Mouse (Mus musculus): ENCODE measurements around the gene Lhx8. TPM values are rescaled to one million over a fixed set of nuclear protein-coding genes. Genes with fewer than 3 reads are reported as not detected.

Gene Lhx8
- polyA plus RNA-seq, 1 experiment = 0.56 TPM

- Histone ChIP-seq H3K27ac (ENCODE audit: insufficient read depth, low read length) (no peak overlapping the region), H3K4me1 (ENCODE audit: control insufficient read depth, insufficient read depth, low read length) (no peaks in the 10 kb centered on the region), H3K4me3 (ENCODE audit: insufficient read depth, low read length) (no peak overlapping the region)
- TF ChIP-seq POLR2A (IDR thresholded peaks at IDR 0.05; ENCODE audit: extremely low read depth, insufficient read depth, low read length) (no peak), CTCF (IDR thresholded peaks at IDR 0.05; ENCODE audit: extremely low read depth, insufficient read depth, low read length) (no peak)
Observed at GRCm38 (mm10) chr3:154334806-154335205, 4.3 kb upstream of the Lhx8 start.

GRCm38 (mm10) chr3:154333401-154333999 is 3.0 kb upstream of the Lhx8 start:
- Histone ChIP-seq H3K4me3 (ENCODE audit: insufficient read depth, low read length) (no peak overlapping the region), H3K27ac (ENCODE audit: insufficient read depth, low read length) (no peak overlapping the region), H3K4me1 (ENCODE audit: control insufficient read depth, insufficient read depth, low read length) (no peaks in the 10 kb centered on the region)
- TF ChIP-seq CTCF (IDR thresholded peaks at IDR 0.05; ENCODE audit: extremely low read depth, insufficient read depth, low read length) (no peak), POLR2A (IDR thresholded peaks at IDR 0.05; ENCODE audit: extremely low read depth, insufficient read depth, low read length) (no peak)

GRCm38 (mm10) chr3:154332941-154333340 is 2.5 kb upstream of the Lhx8 start:
- no peaks in the 10 kb centered on the region for H3K4me1 ChIP-seq (ENCODE audit: control insufficient read depth, insufficient read depth, low read length)
- H3K4me3 ChIP-seq (ENCODE audit: insufficient read depth, low read length) = no peak overlapping the region
- no peak overlapping the region for H3K27ac ChIP-seq (ENCODE audit: insufficient read depth, low read length)
- no peak for TF ChIP-seq CTCF (IDR thresholded peaks at IDR 0.05; ENCODE audit: extremely low read depth, insufficient read depth, low read length)
- TF ChIP-seq POLR2A (IDR thresholded peaks at IDR 0.05; ENCODE audit: extremely low read depth, insufficient read depth, low read length) = no peak

GRCm38 (mm10) chr3:154332213-154332530 is 1.7 kb upstream of the Lhx8 start:
- H3K27ac ChIP-seq (ENCODE audit: insufficient read depth, low read length) = no peak overlapping the region
- H3K4me3 ChIP-seq (ENCODE audit: insufficient read depth, low read length) = no peak overlapping the region
- no peaks in the 10 kb centered on the region for H3K4me1 ChIP-seq (ENCODE audit: control insufficient read depth, insufficient read depth, low read length)
- TF ChIP-seq POLR2A (IDR thresholded peaks at IDR 0.05; ENCODE audit: extremely low read depth, insufficient read depth, low read length) (no peak), CTCF (IDR thresholded peaks at IDR 0.05; ENCODE audit: extremely low read depth, insufficient read depth, low read length) (no peak)

- H3K27ac ChIP-seq (ENCODE audit: insufficient read depth, low read length) = no peak overlapping the region
- no peaks in the 10 kb centered on the region for H3K4me1 ChIP-seq (ENCODE audit: control insufficient read depth, insufficient read depth, low read length)
- TF ChIP-seq POLR2A (IDR thresholded peaks at IDR 0.05; ENCODE audit: extremely low read depth, insufficient read depth, low read length) (no peak), CTCF (IDR thresholded peaks at IDR 0.05; ENCODE audit: extremely low read depth, insufficient read depth, low read length) (no peak)
- no peak overlapping the region for H3K4me3 ChIP-seq (ENCODE audit: insufficient read depth, low read length)
Observed at GRCm38 (mm10) chr3:154331506-154332212, 1.2 kb upstream of the Lhx8 start.

- H3K27ac ChIP-seq (ENCODE audit: insufficient read depth, low read length) = no peak overlapping the region
- H3K4me3 ChIP-seq (ENCODE audit: insufficient read depth, low read length) = no peak overlapping the region
- TF ChIP-seq POLR2A (IDR thresholded peaks at IDR 0.05; ENCODE audit: extremely low read depth, insufficient read depth, low read length) = no peak
- no peaks in the 10 kb centered on the region for H3K4me1 ChIP-seq (ENCODE audit: control insufficient read depth, insufficient read depth, low read length)
Observed at GRCm38 (mm10) chr3:154331003-154331340, 513 bp upstream of the Lhx8 start.

GRCm38 (mm10) chr3:154329323-154330180 is 907 bp downstream of the Lhx8 start:
- TF ChIP-seq POLR2A (IDR thresholded peaks at IDR 0.05; ENCODE audit: extremely low read depth, insufficient read depth, low read length) (no peak), CTCF (IDR thresholded peaks at IDR 0.05; ENCODE audit: extremely low read depth, insufficient read depth, low read length) (no peak)
- Histone ChIP-seq H3K27ac (ENCODE audit: insufficient read depth, low read length) (no peak overlapping the region), H3K4me3 (ENCODE audit: insufficient read depth, low read length) (no peak overlapping the region), H3K4me1 (ENCODE audit: control insufficient read depth, insufficient read depth, low read length) (no peaks in the 10 kb centered on the region)

- no peaks in the 10 kb centered on the region for H3K4me1 ChIP-seq (ENCODE audit: control insufficient read depth, insufficient read depth, low read length)
- H3K4me3 ChIP-seq (ENCODE audit: insufficient read depth, low read length) = no peak overlapping the region
- no peak overlapping the region for H3K27ac ChIP-seq (ENCODE audit: insufficient read depth, low read length)
- no peak for TF ChIP-seq POLR2A (IDR thresholded peaks at IDR 0.05; ENCODE audit: extremely low read depth, insufficient read depth, low read length)
- no peak for TF ChIP-seq CTCF (IDR thresholded peaks at IDR 0.05; ENCODE audit: extremely low read depth, insufficient read depth, low read length)
Observed at GRCm38 (mm10) chr3:154328721-154329322, 1.6 kb downstream of the Lhx8 start.

- Histone ChIP-seq H3K27ac (ENCODE audit: insufficient read depth, low read length) (no peak overlapping the region), H3K4me3 (ENCODE audit: insufficient read depth, low read length) (no peak overlapping the region), H3K4me1 (ENCODE audit: control insufficient read depth, insufficient read depth, low read length) (no peaks in the 10 kb centered on the region)
- TF ChIP-seq CTCF (IDR thresholded peaks at IDR 0.05; ENCODE audit: extremely low read depth, insufficient read depth, low read length) (no peak), POLR2A (IDR thresholded peaks at IDR 0.05; ENCODE audit: extremely low read depth, insufficient read depth, low read length) (no peak)
Observed at GRCm38 (mm10) chr3:154327883-154328720, 2.4 kb downstream of the Lhx8 start.

Measured in cortical plate, adult 2 months (tissue).